Mouse (Mus musculus): Measurements from ENCODE around the gene Hist1h2af.

- TF ChIP-seq CTCF (IDR thresholded peaks at IDR 0.05; ENCODE audit: extremely low read depth, insufficient read depth, low read length) (no peak), POLR2A (IDR thresholded peaks at IDR 0.05; ENCODE audit: extremely low read depth, insufficient read depth, low read length) (no peak)
Measured at GRCm38 (mm10) chr13:23521703-23522102, 12.0 kb upstream of the Hist1h2af start.
